Mouse (Mus musculus): ENCODE measurements at regions not wholly inside any gene's neighbourhood (a gene's known extent, or its start where the extent isn't known, plus 50 kb on each side); places are given as distances from the start of the nearest gene placed in this dataset.

DNA sequence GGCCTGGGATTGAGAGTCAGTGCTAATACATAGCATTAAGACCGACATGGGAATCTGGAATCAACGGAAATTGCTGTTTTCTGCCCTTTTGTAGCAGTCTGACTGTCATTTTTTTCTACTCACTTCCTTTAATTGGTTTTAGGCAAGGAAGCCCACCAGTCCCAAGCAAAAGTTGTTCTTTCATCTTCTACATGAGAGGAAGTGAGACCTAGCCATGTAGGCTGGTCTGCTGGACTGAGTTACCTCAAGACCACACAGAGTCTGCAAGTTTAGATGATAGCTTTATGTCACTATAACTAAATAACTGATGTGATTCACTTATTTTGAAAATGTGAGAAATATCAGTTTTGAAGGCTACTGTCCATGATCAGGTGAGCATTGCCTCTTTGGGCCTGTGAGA, 142.8 kb downstream of the Mylk4 start:
- TF ChIP-seq POLR2A (IDR thresholded peaks at IDR 0.05; ENCODE audit: borderline replicate concordance, control insufficient read depth, low read depth, low read length): no peak
- no peak for TF ChIP-seq CTCF (IDR thresholded peaks at IDR 0.05; ENCODE audit: control insufficient read depth, insufficient read depth, low read length)

Measured in bone marrow, adult 2 months (tissue).